Mouse (Mus musculus) granulocyte monocyte progenitor cell, adult 5-6 weeks (primary cell): ENCODE data around the gene Snf8. TPM values are rescaled to one million over a fixed set of nuclear protein-coding genes. Genes with fewer than 3 reads are reported as not detected.

ENCODE experiments used
- ATAC-seq: replicated peaks from 2 replicates; pipeline ENCODE4 v1.8.0; 2016; ENCODE audit warnings: mild to moderate bottlenecking, moderate TSS enrichment, inconsistent platforms; ENCODE audit not compliant: poor library complexity, severe bottlenecking
- total RNA-seq, 2 experiments: library from RNA; stranded (forward) in 1 of 2; stranded (reverse) in 1 of 2; fragments of 200-712, 200-1000 nt in 1 of 2; fragments of >200 nt in 1 of 2; fragmentation: Nextera tagmentation in 1 of 2; gene quantifications; 2 replicates each; pipeline ENCODE4 v1.2.3; 2014 to 2017

Snf8 gene
- total RNA-seq, 2 experiments from 2014 or later: 44.1 to 88.7 TPM

GRCm38 (mm10) chr11:96017941-96018351 lies 16.7 kb upstream of the Snf8 start:
- ATAC-seq: no peak

- ATAC-seq: no peak
Measured at GRCm38 (mm10) chr11:96020622-96021021, 14.1 kb upstream of the Snf8 start.

GRCm38 (mm10) chr11:96028130-96028529 lies 6.6 kb upstream of the Snf8 start:
- ATAC-seq: no peak

GRCm38 (mm10) chr11:96030571-96030970 lies 4.1 kb upstream of the Snf8 start:
- ATAC-seq: no peak

- no peak for ATAC-seq
Measured at GRCm38 (mm10) chr11:96031701-96032100, 3.0 kb upstream of the Snf8 start.

DNA sequence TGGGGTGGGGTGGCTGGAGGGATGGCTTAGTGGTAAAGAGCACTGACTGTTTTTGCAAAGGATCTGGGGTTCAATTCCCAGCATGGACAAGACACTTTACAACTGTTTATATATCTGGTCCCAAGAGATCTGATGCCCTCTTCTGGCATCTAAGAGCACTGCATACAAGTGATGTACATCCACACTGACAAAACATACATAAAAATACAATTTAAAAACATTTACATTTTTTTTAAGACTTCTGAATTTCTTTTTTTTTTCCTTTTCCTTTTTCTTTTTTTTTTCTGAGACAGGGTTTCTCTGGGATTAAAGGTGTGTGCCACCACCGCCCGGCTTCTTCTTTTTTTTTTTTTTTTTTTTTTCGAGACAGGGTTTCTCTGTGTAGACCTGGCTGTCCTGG lies 1.4 kb upstream of the Snf8 start:
- no peak for ATAC-seq

DNA sequence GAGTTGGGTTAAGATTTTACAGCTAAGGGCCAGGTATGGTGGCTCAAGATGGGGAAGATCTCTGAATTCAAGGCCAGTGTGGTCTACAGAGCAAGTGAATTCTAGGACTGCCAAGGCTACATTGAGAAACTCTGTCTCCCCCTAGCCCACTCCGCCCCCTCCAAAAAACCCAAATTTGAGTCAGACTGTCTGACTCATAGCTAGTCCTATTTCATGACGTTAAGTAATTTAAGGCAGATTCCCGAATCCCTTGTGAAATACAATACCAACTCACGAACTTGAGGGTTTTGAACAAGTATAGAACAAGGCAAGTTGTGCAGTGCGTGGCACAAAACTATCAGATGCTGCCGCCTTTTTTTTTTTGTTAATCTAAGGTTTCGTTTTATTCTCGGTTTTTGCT lies 569 bp upstream of the Snf8 start:
- 0 out of 2 replicates have a peak, but pooled peaks have one; percentile 22 for ATAC-seq

- no peak for ATAC-seq
Measured at GRCm38 (mm10) chr11:96035133-96035532, 448 bp downstream of the Snf8 start.

DNA sequence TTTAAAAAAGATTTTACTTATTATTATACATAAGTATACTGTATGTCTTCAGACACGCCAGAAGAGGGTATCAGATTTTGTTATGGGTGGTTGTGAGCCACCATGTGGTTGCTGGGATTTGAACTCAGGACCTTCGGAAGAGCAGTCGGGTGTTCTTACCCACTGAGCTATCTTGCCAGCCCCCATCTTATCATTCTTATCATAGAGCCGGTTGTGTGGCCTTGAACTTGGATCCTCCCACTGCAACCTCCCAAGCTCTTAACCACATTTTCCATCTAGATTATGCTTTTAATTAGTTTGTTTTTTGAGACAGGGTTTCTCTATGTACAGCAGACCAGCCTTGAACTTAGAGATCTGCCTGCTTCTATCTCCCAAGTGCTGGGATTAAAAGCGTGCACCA lies 2.8 kb downstream of the Snf8 start:
- no peak for ATAC-seq

DNA sequence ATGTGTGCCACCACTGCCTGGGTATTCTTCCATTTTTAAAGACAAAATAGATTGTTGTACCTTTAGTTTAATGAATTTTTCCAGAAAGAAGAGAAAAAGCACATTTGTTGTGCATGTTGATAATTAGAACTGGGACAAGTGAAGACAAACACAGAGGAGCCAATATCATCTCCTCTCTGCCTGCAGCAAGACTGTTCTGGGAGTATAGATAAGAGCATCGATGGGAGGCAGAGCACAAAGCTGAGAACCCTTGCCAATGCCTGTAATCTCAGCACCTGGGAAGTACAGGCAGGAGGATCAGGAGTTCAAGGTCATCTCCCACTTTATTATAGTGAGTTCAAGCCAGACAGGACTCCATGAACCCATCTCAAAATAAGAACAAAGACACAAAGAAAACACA lies 3.9 kb downstream of the Snf8 start:
- no peak for ATAC-seq

DNA sequence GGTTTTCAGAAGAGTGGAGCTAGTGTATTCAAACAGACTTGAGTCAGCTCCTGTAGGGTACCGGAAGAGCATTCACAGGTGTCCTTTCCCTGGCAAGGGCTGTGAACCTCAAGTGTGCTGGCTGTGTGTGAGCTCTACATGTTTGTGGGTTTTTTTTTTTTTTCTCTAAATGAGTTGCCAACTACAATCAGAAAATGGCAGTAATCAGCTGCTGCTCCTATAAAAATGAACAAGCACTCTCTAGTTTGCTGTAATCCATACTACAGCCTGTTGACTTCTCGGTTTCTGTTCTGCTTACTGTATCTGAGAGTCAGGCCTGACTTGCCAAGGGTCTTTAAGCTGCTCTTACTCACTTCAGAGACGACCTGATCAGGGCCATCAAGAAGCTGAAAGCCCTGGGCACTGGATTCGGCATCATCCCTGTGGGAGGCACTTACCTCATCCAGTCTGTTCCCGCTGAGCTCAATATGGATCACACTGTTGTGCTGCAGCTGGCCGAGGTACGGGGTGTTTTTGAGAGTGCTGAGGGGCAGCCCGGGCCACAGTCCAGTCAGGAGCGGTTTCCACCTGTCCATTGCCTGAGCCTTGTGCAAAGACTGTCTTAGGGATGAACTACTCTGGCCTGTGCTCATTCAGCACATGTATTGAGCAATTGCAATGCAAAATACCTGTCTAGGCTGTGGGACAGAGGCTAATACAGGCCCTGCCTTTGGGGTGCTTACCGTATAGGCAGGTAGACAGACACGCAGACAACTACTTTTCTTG lies 10.3 kb downstream of the Snf8 start:
- no peak for ATAC-seq

- no peak for ATAC-seq
Measured at GRCm38 (mm10) chr11:96046028-96046427, 11.3 kb downstream of the Snf8 start.

- ATAC-seq: no peak
Measured at GRCm38 (mm10) chr11:96046793-96047192, 12.1 kb downstream of the Snf8 start.

- no peak for ATAC-seq
Measured at GRCm38 (mm10) chr11:96047469-96048373, 13.0 kb downstream of the Snf8 start.

- no peak for ATAC-seq
Measured at GRCm38 (mm10) chr11:96049939-96050338, 15.3 kb downstream of the Snf8 start.

- ATAC-seq: no peak
Measured at GRCm38 (mm10) chr11:96050854-96051253, 16.2 kb downstream of the Snf8 start.

DNA sequence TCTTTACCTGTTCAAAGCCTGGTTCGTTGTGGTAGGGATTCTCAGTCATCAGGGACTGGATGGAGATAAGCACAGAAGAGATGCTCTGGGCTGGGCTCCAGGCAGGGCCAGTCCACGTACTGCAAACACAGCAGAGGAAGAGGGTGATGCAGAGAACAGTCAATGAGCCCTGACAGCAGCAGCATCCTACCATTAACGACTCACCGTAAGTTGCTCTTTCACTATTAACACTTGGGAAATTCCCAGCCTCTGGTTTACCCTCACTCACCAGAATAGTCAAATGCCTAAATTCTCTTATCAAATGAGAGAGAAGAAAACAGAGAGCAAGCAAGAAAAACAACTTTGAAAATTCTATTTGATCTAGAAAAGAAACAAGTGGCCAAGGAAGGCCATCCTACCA lies 23.6 kb downstream of the Snf8 start:
- no peak for ATAC-seq

- ATAC-seq: peak; percentile 64
Measured at GRCm38 (mm10) chr11:96064521-96065214, 30.0 kb downstream of the Snf8 start.

DNA sequence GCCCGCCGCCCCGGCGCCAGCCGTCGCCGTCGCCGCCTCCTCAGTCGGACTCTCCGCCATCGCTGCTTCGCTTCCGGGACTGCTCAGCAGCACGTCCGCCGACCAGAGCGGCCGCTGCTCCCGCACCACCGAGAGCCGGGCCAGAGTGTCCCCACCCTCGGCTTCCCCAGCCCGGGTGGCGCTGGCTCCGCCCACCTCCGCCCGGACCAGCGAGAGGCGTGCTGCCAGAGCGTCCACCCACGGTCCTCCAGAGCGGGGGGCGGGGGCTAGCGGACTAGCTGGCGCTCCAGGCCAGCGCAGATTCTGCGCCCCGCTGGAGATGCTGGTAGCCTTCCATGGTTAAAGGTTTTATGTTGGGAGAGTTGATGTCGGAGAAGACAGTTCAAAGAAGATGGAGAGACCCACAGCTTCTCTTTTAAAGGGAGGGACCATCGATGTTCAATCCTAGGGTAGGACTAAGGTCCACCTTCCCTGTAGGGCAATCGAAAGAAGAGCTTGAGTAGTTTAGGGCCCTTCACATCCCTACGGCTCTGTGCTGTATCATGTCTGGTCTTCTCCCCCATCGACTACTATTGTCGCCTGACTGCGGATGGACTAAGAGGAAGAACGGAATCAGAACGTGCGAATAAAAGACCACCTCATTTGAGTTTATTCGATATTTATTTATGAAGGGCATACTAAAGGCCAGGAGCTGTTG lies 30.7 kb downstream of the Snf8 start, which contains the start of gene Ube2z:
Gene Ube2z (minus strand): TSS at position 174 of the 697 bp plus-strand sequence.
- peak; percentile 98 for ATAC-seq

GRCm38 (mm10) chr11:96068231-96068630 lies 33.5 kb downstream of the Snf8 start:
- ATAC-seq: no peak
